Mouse (Mus musculus) left cerebral cortex, adult 2 months (tissue): Measurements from ENCODE around the gene Tbc1d19. TPM values are rescaled to one million over a fixed set of nuclear protein-coding genes. Genes with fewer than 3 reads are reported as not detected.
A peak's percentile ranks its signal among the peaks of the same experiment; 100 is the strongest.

ENCODE experiments used
- DNase-seq, 2 experiments: peaks; one replicate each; pipeline ENCODE4 v3.0.0; 2021 to 2022; ENCODE audit warnings: low spot score in 2 of 2, mixed read lengths in 1 of 2; ENCODE audit errors: extremely low spot score in 1 of 2
- H3K27ac ChIP-seq: fragments of 200-600 bp; 2 replicates; pipeline ENCODE4 v1.8.1; 2022
- H3K4me3 ChIP-seq: fragments of 200-600 bp; 2 replicates; pipeline ENCODE4 v1.8.1; 2022
- CTCF ChIP-seq: fragments of 200-600 bp; IDR thresholded peaks from 2 replicates; pipeline ENCODE4 v1.8.1; 2022; ENCODE audit warnings: antibody characterized with exemption, mild to moderate bottlenecking, moderate library complexity
- intact Hi-C: fragments of 180-260 bp; cut with DNase I; formaldehyde crosslinking; loops from one replicate; pipeline ENCODE4 v1.15.1; 2025
- total RNA-seq, 2 experiments: library from RNA; stranded (reverse); gene quantifications; 2 replicates each; pipeline ENCODE4 v1.2.3; 2021

Tbc1d19 gene
- total RNA-seq, 2 experiments from 2014 or later: 45.2 to 48.7 TPM

- intact Hi-C loops: no loop called here
Observed at GRCm38 (mm10) chr5:53854561-53854960, 45.2 kb downstream of the Tbc1d19 start.

GRCm38 (mm10) chr5:53856011-53856410 is 46.6 kb downstream of the Tbc1d19 start:
- TF ChIP-seq CTCF: no peak
- H3K27ac ChIP-seq: no peak overlapping the region
- no peak overlapping the region for H3K4me3 ChIP-seq
- intact Hi-C loops: no loop called here
- DNase-seq: no peak

More at GRCm38 (mm10) chr5:53854561-53854960, 45.2 kb downstream of the Tbc1d19 start:
- Histone ChIP-seq H3K4me3 (no peak overlapping the region), H3K27ac (no peak overlapping the region)
- TF ChIP-seq CTCF: no peak
- DNase-seq: no peak

- no peak for TF ChIP-seq CTCF
- intact Hi-C loops: no loop called here
- no peak overlapping the region for H3K27ac ChIP-seq
Observed at GRCm38 (mm10) chr5:53865146-53865545, 55.7 kb downstream of the Tbc1d19 start.

GRCm38 (mm10) chr5:53865991-53866390 is 56.6 kb downstream of the Tbc1d19 start:
- intact Hi-C loops: no loop called here
- Histone ChIP-seq H3K4me3 (no peak overlapping the region), H3K27ac (no peak overlapping the region)
- no peak for TF ChIP-seq CTCF
- DNase-seq: no peak

More at GRCm38 (mm10) chr5:53865146-53865545, 55.7 kb downstream of the Tbc1d19 start:
- no peak overlapping the region for H3K4me3 ChIP-seq
- DNase-seq: no peak

- peak; percentile 92 for TF ChIP-seq CTCF
- no peak overlapping the region for H3K27ac ChIP-seq
- H3K4me3 ChIP-seq: no peak overlapping the region
- intact Hi-C loops: loop anchor here (1.0 kb wide), 2 partner anchors 128 to 242 kb away; no protein-coding TSS in a partner anchor
- DNase-seq: peak; percentile 59 to 62
Observed at GRCm38 (mm10) chr5:53871665-53872312, 62.4 kb downstream of the Tbc1d19 start.

GRCm38 (mm10) chr5:53874966-53875365 is 65.6 kb downstream of the Tbc1d19 start:
- TF ChIP-seq CTCF: no peak
- H3K4me3 ChIP-seq: no peak overlapping the region
- intact Hi-C loops: no loop called here
- DNase-seq: no peak
- H3K27ac ChIP-seq: no peak overlapping the region

GRCm38 (mm10) chr5:53880724-53881123 is 71.3 kb downstream of the Tbc1d19 start:
- no peak for DNase-seq
- intact Hi-C loops: no loop called here
- Histone ChIP-seq H3K27ac (no peak overlapping the region), H3K4me3 (no peak overlapping the region)
- TF ChIP-seq CTCF: no peak

- Histone ChIP-seq H3K4me3 (no peak overlapping the region), H3K27ac (no peak overlapping the region)
- no peak for TF ChIP-seq CTCF
- no peak for DNase-seq
- intact Hi-C loops: no loop called here
Observed at GRCm38 (mm10) chr5:53881381-53881990, 72.1 kb downstream of the Tbc1d19 start.

GRCm38 (mm10) chr5:53901406-53901805 is 92.0 kb downstream of the Tbc1d19 start:
- intact Hi-C loops: no loop called here
- no peak for TF ChIP-seq CTCF

GRCm38 (mm10) chr5:53902757-53903156 is 93.4 kb downstream of the Tbc1d19 start:
- H3K27ac ChIP-seq: no peak overlapping the region
- TF ChIP-seq CTCF: no peak
- no peak for DNase-seq
- intact Hi-C loops: no loop called here
- H3K4me3 ChIP-seq: no peak overlapping the region

More at GRCm38 (mm10) chr5:53901406-53901805, 92.0 kb downstream of the Tbc1d19 start:
- H3K4me3 ChIP-seq: no peak overlapping the region
- DNase-seq: no peak
- H3K27ac ChIP-seq: no peak overlapping the region

GRCm38 (mm10) chr5:53909201-53909600 is 99.8 kb downstream of the Tbc1d19 start:
- intact Hi-C loops: no loop called here
- no peak for DNase-seq
- Histone ChIP-seq H3K4me3 (no peak overlapping the region), H3K27ac (no peak overlapping the region)
- TF ChIP-seq CTCF: no peak

GRCm38 (mm10) chr5:53920416-53920815 is 111.0 kb downstream of the Tbc1d19 start:
- no peak overlapping the region for H3K4me3 ChIP-seq
- DNase-seq: no peak
- H3K27ac ChIP-seq: no peak overlapping the region
- intact Hi-C loops: no loop called here
- no peak for TF ChIP-seq CTCF
